Mouse (Mus musculus) central nervous system, embryonic 11.5 days (tissue): ENCODE results near the gene Lipt1. TPM values are rescaled to one million over a fixed set of nuclear protein-coding genes. Genes with fewer than 3 reads are reported as not detected.

Source experiments
- polyA plus RNA-seq: library from polyadenylated mRNA; depleted of rRNA; stranded (reverse); fragments of >200 nt; gene quantifications from 2 replicates; pipeline ENCODE4 v1.2.3, GENCODE M21; 2012; rRNA removed

Lipt1 gene
- polyA plus RNA-seq: 4.5 and 5.5 TPM in 2 replicates

DNA sequence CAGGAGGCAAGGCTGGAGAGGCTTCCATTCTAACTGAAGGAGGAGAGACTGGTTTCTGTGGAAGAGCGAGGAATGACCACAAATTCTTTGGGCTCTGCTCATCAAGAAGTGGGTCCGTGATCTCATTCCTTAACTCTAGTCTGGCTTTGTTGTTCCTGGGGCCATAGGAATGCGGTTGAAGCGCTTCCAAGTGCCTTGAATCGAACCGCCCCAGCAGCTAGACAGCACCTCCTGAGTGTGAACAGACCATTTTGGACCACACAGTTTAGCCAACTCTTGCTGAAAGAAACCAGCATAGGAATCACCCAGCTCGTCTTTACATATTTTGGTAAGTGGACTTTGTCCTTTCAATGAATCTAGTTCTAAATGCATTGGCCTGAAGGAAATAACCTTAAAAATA lies at the start of gene Lipt1:
Gene Lipt1 (plus strand): TSS at position 35 of the 400 bp plus-strand sequence.

DNA sequence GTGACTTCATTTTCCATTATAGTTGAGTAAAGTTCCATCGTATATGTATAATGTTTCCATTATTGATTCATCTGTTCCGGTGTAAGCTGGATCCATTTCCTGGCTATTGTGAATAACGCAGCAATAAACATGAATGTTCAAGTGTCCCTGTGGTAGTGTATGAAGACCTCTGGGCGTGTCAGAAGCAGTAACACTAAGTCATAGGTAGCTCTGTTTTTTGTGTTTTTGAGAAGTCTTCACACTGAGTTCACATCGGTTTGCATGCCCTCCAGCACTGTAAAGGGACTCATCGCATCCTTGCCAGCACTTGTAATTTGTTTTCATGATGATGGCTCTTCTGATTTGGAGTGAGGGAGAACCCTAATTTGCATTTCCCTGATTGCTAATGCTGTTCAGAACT lies 5.3 kb upstream of the Lipt1 start, which contains the start of gene Tsga10:
Gene Tsga10 (minus strand): TSS at position 144 of the 400 bp plus-strand sequence.

DNA sequence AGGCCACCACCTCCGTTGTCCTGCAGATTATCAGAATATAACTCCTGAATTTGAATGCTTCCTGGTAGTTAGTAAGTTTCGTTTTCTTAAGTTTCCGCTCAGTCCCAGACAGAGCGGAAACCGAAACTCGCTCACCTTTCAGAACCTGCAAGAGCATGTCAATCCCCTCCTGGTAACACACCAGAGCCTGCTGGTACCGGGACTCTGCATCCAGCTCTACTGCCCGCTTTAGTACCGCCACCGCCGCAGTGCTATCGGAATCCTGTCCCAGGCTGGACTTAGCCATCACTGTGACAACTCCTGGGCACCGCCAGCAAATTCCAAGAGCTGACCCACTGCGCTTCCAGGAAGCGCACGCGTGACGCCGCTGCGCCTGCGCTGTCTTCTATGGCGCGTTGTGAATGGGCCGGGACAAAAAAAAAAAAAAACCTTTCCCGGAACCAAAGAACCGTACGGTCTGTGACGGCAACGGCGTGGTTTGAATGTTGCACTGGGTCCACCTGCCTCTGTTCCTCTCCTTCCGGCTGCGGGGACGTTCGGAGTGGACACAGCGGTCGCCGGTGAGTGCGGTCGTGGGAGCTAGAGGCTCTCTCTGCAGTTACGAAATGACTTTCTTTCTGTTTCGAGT lies 18.6 kb downstream of the Lipt1 start, which contains the start of the genes Mitd1 and Mrpl30:
Gene Mitd1 (minus strand): TSS at position 387 of the 628 bp plus-strand sequence.
Gene Mrpl30 (plus strand): TSS at position 453 of the 628 bp plus-strand sequence.

GRCm38 (mm10) chr1:37916393-37916792 lies 44.9 kb downstream of the Lipt1 start, which contains the start of gene Lyg2:
TSS of gene Lyg2 (minus strand) at chr1:37916493.

Other genes starting within 250 kb of the Lipt1 start
- 0.84 and 0.93 TPM in 2 replicates for gene 2010300C02Rik, start 151.7 kb upstream of the Lipt1 start, polyA plus RNA-seq
- gene Tsga10, start 5.3 kb upstream of the Lipt1 start, polyA plus RNA-seq: 11.9 TPM in 2 replicates
- gene Mitd1, start 18.7 kb downstream of the Lipt1 start, polyA plus RNA-seq: 23.0 and 25.6 TPM in 2 replicates
- gene Mrpl30, start 18.7 kb downstream of the Lipt1 start, polyA plus RNA-seq: 64.4 and 153 TPM in 2 replicates
- not detected in 2 replicates for gene Lyg2, start 44.8 kb downstream of the Lipt1 start, polyA plus RNA-seq
- not detected in 2 replicates for gene Lyg1, start 86.0 kb downstream of the Lipt1 start, polyA plus RNA-seq
- gene Txndc9, start 126.2 kb downstream of the Lipt1 start, polyA plus RNA-seq: 83.7 and 280 TPM in 2 replicates
- gene Eif5b, start 126.3 kb downstream of the Lipt1 start, polyA plus RNA-seq: 48.4 and 66.1 TPM in 2 replicates